Mouse (Mus musculus): ENCODE measurements at regions not wholly inside any gene's neighbourhood (a gene's known extent, or its start where the extent isn't known, plus 50 kb on each side); places are given as distances from the start of the nearest gene placed in this dataset.

- DNase-seq (ENCODE audit: low spot score in 2 of 2): peak in 1 of 2 experiments; percentile 7
Measured at GRCm38 (mm10) chr12:6307248-6307963, 931.9 kb upstream of the Klhl29 start.

DNA sequence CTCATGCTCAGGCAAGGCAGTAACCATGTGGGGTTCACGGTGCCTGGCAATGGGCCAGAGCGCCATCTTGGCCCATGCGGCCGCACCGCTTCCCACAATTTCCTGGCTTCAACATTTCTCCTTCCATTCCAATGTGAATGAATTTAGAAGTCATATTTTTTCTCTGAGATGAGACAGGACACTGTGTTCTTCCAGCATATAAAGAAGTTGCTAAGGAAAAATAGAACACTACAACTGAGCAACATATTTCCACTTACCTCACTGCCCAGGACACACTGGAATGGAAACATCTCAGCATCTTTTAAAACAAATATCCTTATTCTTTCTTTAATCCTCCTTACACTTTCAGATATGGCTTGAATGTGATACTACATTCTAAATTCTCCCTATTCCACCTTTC, 912.1 kb upstream of the Klhl29 start:
- peak in 1 of 2 experiments; percentile 14 for DNase-seq (ENCODE audit: low spot score in 2 of 2)

GRCm38 (mm10) chr12:6263962-6264361, 888.5 kb upstream of the Klhl29 start:
- DNase-seq (ENCODE audit: low spot score in 2 of 2): peak in 1 of 2 experiments; percentile 9

Measured in right cerebral cortex, postnatal 36 days (tissue).